Mouse (Mus musculus) adrenal gland (tissue): ENCODE measurements at regions not wholly inside any gene's neighbourhood (a gene's known extent, or its start where the extent isn't known, plus 50 kb on each side); places are given as distances from the start of the nearest gene placed in this dataset.

Source experiments
- intact Hi-C: fragments of 180-260 bp; cut with DNase I; formaldehyde crosslinking; loops from one replicate; pipeline ENCODE4 v1.15.1; 2025

DNA sequence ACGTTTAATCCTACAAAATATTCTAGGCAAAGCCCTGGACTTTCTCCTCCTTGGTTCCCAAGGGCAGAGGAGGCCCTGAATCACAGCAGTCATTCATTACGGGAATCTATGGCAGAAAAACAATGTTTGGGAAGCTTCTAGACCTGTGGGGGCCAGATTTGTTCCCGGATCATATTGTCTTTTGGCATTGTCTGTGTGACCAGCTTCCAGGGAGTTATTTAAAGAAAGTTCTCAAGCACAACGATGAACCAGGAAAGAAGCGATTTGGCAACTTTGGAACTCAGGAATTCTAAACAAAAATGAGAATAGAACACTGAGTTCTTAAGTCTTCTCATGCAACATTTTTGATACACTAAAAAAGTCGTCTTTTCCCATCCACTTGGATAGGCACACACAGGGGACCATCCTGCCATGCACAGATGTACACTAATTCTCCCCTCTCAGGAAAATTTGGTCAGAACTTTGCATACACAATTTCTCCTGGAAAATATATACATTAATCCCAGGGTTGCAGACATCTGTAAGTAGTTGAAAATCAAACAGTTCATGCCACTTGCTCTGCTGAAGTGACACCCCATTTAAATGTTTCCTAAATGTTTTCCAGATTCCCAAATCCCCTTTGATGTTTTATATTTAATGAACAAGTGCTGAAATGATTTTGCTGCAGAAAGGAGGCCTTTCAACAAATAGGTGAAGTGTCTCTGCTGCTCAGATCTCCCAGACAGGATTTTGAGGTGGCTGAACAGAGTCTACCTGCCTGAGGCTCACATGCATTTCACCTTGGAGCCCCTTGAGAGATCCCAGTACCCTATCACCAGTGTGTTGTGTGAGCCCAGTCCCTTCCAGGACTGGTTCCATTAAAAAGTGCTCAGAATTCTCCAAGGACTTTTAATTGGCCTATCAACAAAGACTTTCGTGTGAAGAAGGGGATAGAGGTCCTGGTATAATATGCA, 548.9 kb upstream of the Nrp1 start:
- intact Hi-C loops, result no loop called here

DNA sequence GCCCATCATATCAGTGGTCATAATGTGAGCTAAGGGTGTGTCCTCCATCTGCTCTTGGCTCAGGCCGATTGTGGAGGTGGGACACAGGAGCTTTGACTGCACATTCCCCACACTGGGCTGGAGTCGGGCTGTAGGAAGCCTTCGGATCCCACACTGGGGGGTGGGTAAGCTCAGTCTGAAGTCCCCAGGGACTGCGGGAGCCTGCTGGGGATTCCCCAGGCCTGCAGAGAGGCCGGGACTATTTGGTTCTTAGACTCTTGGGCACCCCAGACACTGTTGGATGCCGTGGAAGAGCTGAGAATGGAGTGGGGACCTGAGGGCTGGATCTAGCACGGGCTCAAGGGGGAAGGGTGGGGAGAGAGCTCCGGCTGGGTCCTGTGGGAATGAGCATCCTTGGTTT, 547.1 kb upstream of the Nrp1 start:
- intact Hi-C loops, result no loop called here

- intact Hi-C loops, result no loop called here
These were observed 543.5 kb upstream of the Nrp1 start for GRCm38 (mm10) chr8:127814785-127815523.

DNA sequence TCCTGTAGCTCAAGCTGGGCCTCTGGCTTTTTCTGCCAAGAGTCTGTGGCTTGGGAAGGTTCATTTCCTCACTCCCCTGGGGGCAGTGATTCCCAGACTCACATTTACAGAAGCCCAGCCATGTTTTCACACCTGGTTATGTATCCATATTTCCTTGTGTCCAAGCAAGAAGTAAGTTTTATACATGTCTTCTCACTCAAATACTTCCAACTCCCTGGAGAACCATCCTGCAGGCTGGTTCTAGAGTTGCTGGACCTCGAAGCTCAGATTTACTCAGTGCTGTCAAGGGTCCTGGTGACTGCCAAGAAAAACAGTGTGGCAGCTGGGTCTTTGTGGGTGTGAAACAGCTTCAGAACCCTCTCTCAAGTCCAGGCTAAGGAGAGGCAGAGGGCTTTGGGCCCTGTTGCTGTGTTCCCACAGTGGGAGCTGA, 537.6 kb upstream of the Nrp1 start:
- intact Hi-C loops, result no loop called here

DNA sequence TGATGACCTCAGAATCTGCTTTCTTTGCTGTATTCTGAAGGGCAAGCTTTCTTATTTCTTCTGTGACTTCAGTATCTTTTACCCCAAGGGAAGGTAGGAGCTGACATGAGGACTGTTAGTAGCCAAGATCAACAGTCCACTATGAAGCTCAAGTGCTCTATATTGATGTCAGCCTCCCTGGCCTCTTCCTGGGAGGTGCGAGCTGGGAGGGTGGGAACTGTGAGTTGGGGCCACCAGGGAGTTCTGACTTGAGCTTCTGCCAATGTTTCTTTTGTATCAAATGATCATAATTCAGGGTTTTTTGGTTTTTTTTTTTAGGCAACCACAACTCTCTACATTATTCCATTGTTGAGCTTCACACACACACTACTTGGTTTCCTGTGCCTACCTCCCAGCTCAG, 536.8 kb upstream of the Nrp1 start:
- intact Hi-C loops, result no loop called here

GRCm38 (mm10) chr8:127825041-127825440, 533.4 kb upstream of the Nrp1 start:
- intact Hi-C loops, result no loop called here

GRCm38 (mm10) chr8:127827826-127828225, 530.6 kb upstream of the Nrp1 start:
- intact Hi-C loops, result no loop called here

DNA sequence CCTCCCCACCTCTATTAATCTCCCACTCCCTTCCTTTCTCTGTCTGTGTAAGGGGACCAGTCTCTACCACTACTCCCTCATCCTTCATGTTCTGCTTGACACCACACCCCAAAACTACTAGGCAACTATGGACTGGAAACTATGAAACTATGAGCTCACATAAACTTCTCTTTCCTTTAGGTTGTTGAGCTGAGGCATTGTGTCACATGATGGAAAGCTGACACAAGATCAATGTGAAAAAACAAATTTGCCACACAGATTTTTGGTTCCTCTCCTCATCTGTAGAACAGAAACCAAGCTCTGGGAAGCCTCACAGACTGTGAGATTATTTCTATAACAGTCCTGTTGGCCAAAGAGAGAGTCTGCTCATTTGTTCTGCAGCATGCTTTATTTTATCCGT, 528.7 kb upstream of the Nrp1 start:
- intact Hi-C loops, result no loop called here

GRCm38 (mm10) chr8:127834006-127834405, 524.4 kb upstream of the Nrp1 start:
- intact Hi-C loops, result no loop called here

DNA sequence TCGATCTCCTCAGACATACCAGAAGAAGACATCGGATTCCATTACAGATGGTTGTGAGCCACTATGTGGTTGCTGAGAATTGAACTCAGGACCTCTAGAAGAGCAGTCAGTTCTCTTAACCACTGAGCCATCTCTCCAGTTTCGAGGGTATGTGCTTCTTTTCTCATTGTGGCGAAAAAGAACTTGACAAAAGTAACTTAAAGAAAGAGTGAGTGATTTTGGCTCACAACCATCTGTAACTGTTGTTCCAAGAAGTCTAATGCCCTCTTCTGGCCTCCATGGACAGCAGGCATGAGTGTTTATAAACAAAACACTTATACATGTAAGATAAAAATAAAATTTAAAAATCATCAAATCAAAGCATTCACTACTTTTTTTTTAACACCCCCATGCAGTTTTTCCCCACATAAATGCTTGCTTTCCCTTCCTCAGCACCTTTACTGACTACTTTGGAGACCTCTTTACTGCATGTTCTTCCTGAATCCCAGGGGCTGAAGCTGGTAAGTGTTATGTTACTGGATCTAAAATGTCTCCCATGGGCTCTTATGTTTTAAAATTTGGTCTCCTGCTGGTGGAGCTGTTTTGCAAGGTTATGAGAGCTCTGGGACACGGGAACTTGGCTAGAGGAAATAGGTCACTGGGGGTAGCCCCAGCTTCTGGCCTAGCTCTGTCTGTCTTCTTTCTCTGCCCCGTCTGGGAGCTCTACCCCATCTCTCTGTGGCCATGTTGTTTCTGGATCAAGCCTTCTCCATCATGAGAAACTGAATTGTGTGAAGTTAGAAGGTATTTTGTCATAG, 521.8 kb upstream of the Nrp1 start:
- intact Hi-C loops, result no loop called here

DNA sequence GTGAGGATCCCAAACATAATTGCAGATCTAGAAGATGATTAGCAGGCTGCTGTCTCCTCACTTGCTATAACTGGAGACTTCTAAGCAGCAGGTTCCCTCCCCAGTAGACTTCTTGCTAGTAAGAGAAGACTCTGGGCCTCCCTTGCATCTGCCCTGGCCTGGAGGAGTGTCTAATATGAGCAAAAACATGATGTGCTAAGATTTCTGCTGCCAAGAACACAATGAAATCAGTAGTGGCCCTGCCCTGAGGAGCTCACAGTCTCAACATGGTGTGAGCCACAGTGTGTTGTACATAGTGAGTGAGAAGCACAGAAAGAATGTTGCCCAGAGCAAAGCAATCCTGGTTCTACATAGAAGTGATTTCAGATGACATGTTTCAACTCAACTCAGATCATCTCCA, 520.1 kb upstream of the Nrp1 start:
- intact Hi-C loops, result no loop called here

- intact Hi-C loops, result loop anchor here (5.0 to 10.0 kb wide), 2 partner anchors 510 to 647 kb away; partner anchors contain the start of gene Nrp1
These were observed 510.9 kb upstream of the Nrp1 start for GRCm38 (mm10) chr8:127847332-127848018.

DNA sequence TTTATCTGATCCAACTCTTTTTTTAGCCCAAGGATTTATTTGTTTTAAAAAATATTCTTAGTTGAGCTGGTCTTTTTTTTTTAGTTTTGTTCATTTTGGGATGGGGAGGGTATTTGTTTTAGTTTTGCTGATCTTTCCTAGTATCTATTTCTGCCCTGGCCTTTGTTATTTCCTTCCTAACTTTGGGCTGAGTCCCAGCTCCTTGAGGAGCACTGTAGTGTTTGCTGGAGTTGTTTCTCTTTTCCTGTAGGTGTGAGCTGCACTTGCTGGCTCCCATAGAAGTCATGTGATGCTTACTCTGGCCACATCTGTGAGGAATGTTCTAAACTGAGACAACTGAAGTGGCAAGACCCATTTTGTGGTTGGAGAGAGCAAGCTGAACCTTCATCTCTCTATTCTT, 508.5 kb upstream of the Nrp1 start:
- intact Hi-C loops, result loop anchor here (5.0 to 10.0 kb wide), 2 partner anchors 507 to 645 kb away; partner anchors contain the start of gene Nrp1

DNA sequence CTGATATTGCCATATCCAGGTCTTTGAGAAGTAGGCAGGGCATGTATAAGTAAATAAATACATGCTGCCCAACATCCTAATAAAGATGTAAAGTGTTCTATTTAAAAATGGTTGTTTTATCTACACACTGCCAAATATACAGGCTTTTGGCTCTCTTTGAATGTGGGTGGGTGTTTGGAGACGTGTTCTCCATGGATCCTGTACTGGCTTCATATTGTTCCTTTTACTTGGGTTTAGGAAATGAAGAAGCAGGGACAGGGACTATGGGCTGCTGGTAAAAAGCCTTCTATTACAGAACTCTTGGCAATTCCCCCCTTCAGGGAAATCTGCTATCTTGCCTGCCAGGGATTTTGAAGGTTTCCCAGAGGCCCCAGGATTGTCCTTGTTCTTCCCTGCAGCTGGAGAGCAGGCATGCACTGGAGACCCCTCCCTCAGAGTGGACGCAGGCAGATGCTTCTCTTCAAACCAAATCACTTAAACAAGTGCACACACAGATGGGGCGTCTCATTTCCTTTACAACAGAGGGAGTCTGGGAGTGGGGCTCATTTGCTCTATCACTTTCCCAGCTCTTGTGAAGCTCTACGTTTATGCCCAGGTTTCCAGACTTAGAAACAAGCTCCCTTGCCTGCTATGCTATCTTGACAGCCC, 502.6 kb upstream of the Nrp1 start:
- intact Hi-C loops, result loop anchor here (2.0 kb wide), 1 partner anchor 23 kb away; no protein-coding TSS in a partner anchor

- intact Hi-C loops, result loop anchor here (2.0 kb wide), 1 partner anchor 22 kb away; no protein-coding TSS in a partner anchor
These were observed 501.9 kb upstream of the Nrp1 start for GRCm38 (mm10) chr8:127856351-127857135.

DNA sequence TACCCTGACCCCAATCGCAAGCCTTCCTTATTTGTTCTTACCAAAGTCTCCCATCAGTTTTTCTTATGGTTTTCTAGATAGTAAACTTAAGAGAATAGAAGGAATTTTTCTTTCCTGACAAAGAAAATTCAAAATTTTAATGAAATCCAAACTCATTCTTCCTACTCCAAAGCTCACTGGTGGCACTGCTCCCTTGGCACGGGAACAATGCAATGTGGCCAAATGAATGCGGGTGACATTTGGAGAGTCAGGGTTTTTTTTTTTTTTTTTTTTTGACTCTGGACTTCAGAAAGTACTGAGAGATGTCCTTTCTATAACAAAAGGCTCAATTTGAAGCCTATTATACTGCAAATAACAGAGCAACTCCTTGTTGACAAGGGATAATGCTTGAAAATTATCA, 499.4 kb upstream of the Nrp1 start:
- intact Hi-C loops, result no loop called here

- intact Hi-C loops, result no loop called here
These were observed 498.0 kb upstream of the Nrp1 start for GRCm38 (mm10) chr8:127860376-127860775.

DNA sequence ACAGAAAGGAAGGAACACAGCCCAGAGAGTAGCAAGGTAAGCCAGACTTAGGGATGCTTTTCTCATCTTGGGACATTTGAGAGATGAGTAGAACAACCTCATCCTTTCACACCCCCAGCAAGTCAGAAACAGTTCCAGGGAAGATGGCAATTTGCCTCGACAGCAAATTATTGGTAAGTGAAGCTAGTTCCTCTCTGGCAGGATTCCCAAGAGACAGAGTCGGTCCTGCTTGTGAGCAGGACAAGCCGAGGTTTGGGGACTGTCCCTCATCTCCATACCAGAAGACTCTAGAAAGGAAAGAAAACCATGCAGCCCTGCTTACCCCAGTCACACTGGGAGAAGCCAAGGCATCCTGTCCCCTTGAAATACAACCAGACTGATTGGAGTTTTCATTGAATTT, 497.5 kb upstream of the Nrp1 start:
- intact Hi-C loops, result no loop called here

GRCm38 (mm10) chr8:127884641-127885040, 473.8 kb upstream of the Nrp1 start:
- intact Hi-C loops, result no loop called here
